Mouse (Mus musculus) limb, embryonic 13.5 days (tissue): Measurements from ENCODE around the gene T. TPM values are rescaled to one million over a fixed set of nuclear protein-coding genes. Genes with fewer than 3 reads are reported as not detected.

ENCODE experiments used
- ATAC-seq: fragments of 200-750 bp; cut with Nextera tagmentation; 2 replicates; pipeline ENCODE4 v1.8.0; 2017; ENCODE audit warnings: low read depth, moderate number of reproducible peaks, moderate TSS enrichment; ENCODE audit not compliant: low FRiP score
- H3K27ac ChIP-seq: fragments of 300-500 bp; sonication (generic); 2 replicates; pipeline ENCODE4 v1.5.1; 2015; ENCODE audit warnings: inconsistent platforms, mild to moderate bottlenecking, moderate library complexity
- H3K27me3 ChIP-seq: fragments of 300-500 bp; sonication (generic); 2 replicates; pipeline ENCODE4 v1.6.1; 2015; ENCODE audit warnings: mild to moderate bottlenecking, inconsistent platforms
- H3K36me3 ChIP-seq: fragments of 300-500 bp; sonication (generic); 2 replicates; pipeline ENCODE4 v1.6.1; 2015; ENCODE audit warnings: inconsistent platforms, mild to moderate bottlenecking, moderate library complexity
- H3K4me1 ChIP-seq: fragments of 300-500 bp; sonication (generic); 2 replicates; pipeline ENCODE4 v1.6.1; 2015; ENCODE audit warnings: inconsistent platforms
- H3K4me2 ChIP-seq: fragments of 300-500 bp; sonication (generic); replicated peaks from 2 replicates; pipeline ENCODE4 v1.6.1; 2015; ENCODE audit warnings: inconsistent platforms, mild to moderate bottlenecking, moderate library complexity
- H3K4me3 ChIP-seq: fragments of 300-500 bp; sonication (generic); 2 replicates; pipeline ENCODE4 v1.5.1; 2015; ENCODE audit warnings: moderate library complexity, mild to moderate bottlenecking, inconsistent platforms
- H3K9ac ChIP-seq: fragments of 300-500 bp; sonication (generic); 2 replicates; pipeline ENCODE4 v1.6.1; 2015; ENCODE audit warnings: mild to moderate bottlenecking, inconsistent platforms
- H3K9me3 ChIP-seq: fragments of 300-500 bp; sonication (generic); 2 replicates; pipeline ENCODE4 v1.6.1; 2016; ENCODE audit warnings: inconsistent platforms
- WGBS: fragments of 180-500 bp; shearing (Covaris S2); methylation state at CpG from one replicate; pipeline ENCODE4 v1.1.7; 2015; 5-methylcytosine and 5-hydroxymethylcytosine counted together
- polyA plus RNA-seq: library from polyadenylated mRNA; unstranded; fragments of >200 nt; fragmentation: Nextera tagmentation; extraction: Ambion mirVana; gene quantifications from 2 replicates; pipeline ENCODE4 v1.2.1, GENCODE M21; 2015

The T gene
- polyA plus RNA-seq, 1 experiment from 2014 or later = 0.61 TPM

- H3K4me1 ChIP-seq = peaks cover 24% of the 10 kb centered on the region
- no peaks in the 10 kb centered on the region for H3K9me3 ChIP-seq
- H3K4me2 ChIP-seq = no peak overlapping the region
- 34% methylated on average over 7 of the region's 7 CpGs for WGBS
- H3K27ac ChIP-seq = no peak overlapping the region
- no peak overlapping the region for H3K4me3 ChIP-seq
- H3K36me3 ChIP-seq = no peaks in the 10 kb centered on the region
- no peak overlapping the region for H3K9ac ChIP-seq
- no peak for ATAC-seq
- peaks cover 97% of the 10 kb centered on the region for H3K27me3 ChIP-seq
These were observed 2.0 kb downstream of the T start for GRCm38 (mm10) chr17:8436184-8436583.

GRCm38 (mm10) chr17:8444062-8444461 is 9.8 kb downstream of the T start:
- WGBS = 57% methylated on average over 3 of the region's 3 CpGs
- H3K4me3 ChIP-seq = no peak overlapping the region
- H3K36me3 ChIP-seq = no peaks in the 10 kb centered on the region
- no peaks in the 10 kb centered on the region for H3K9me3 ChIP-seq
- no peak overlapping the region for H3K9ac ChIP-seq
- H3K4me1 ChIP-seq = 0 out of 2 replicates have a peak, but pooled peaks cover 3% of the 10 kb centered on the region
- no peak overlapping the region for H3K4me2 ChIP-seq
- H3K27me3 ChIP-seq = peaks cover 20% of the 10 kb centered on the region
- no peak overlapping the region for H3K27ac ChIP-seq
- ATAC-seq = no peak

DNA sequence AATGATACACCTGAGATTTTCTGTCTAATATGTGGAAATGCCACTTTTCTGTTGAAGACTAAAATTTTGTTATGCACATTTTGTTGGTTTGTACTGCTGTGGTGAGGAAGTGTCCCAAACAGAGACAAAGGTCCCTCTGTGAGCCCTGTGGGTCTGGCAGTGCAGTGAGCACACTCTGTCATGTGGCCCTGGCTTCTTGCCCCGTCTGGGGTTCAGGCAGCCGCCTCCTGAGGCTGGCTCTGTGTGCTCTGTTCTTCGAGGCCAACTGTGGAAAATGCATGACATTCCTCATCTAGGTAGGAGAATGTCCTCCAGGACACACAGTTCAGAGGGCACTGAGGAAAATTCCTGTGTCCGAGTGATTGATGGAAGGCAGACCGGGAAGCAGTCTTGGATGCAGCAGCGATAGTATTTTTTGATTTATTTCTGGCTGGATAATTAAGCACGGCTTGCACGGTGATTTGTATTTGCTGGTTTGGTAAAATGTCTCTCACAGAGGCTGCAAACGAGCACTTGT is 13.5 kb downstream of the T start:
- no peak overlapping the region for H3K9ac ChIP-seq
- H3K27me3 ChIP-seq = no peaks in the 10 kb centered on the region; the same call in 1 of the 2 replicates
- H3K4me2 ChIP-seq = no peak overlapping the region
- H3K4me1 ChIP-seq = 0 out of 2 replicates have a peak, but pooled peaks cover 3% of the 10 kb centered on the region
- no peak for ATAC-seq
- H3K9me3 ChIP-seq = no peaks in the 10 kb centered on the region
- no peak overlapping the region for H3K4me3 ChIP-seq
- H3K36me3 ChIP-seq = no peaks in the 10 kb centered on the region
- H3K27ac ChIP-seq = no peak overlapping the region
- 17% methylated on average over 9 of the region's 9 CpGs for WGBS

DNA sequence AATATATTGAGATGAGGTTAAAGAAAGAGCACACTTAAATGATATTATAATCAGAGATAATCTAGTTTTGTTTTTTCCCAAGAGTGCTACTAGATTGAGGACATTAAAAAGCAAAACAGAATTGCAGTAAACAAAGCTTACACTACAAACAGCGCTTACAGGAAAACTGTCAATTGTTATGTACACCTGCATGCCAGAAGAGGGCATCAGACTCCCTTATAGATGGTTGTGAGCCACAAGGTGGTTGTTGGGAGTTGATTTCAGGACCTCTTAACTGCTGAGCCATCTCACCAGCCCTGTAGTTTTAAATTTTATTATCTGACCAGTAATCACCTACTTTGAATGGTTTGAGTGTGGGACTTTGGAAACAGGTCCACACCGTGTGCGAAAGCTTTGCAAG is 14.1 kb downstream of the T start:
- whole genome bisulfite sequencing = 73% methylated on average over 3 of the region's 3 CpGs
- Histone ChIP-seq H3K4me3 (no peak overlapping the region), H3K36me3 (no peaks in the 10 kb centered on the region), H3K4me1 (0 out of 2 replicates have a peak, but pooled peaks cover 3% of the 10 kb centered on the region), H3K27ac (no peak overlapping the region), H3K9me3 (no peaks in the 10 kb centered on the region), H3K27me3 (no peaks in the 10 kb centered on the region; the same call in 1 of the 2 replicates), H3K9ac (no peak overlapping the region), H3K4me2 (no peak overlapping the region)
- no peak for ATAC-seq

GRCm38 (mm10) chr17:8455196-8455595 is 21.0 kb downstream of the T start:
- Histone ChIP-seq H3K9me3 (no peaks in the 10 kb centered on the region), H3K4me2 (no peak overlapping the region), H3K36me3 (no peaks in the 10 kb centered on the region), H3K27ac (no peak overlapping the region), H3K27me3 (peaks cover 7% of the 10 kb centered on the region; the same call in 1 of the 2 replicates), H3K4me3 (no peak overlapping the region), H3K9ac (no peak overlapping the region), H3K4me1 (no peaks in the 10 kb centered on the region)
- no peak for ATAC-seq
- 55% methylated on average over 6 of the region's 6 CpGs for WGBS

GRCm38 (mm10) chr17:8455601-8456000 is 21.4 kb downstream of the T start:
- Histone ChIP-seq H3K9ac (no peak overlapping the region), H3K36me3 (no peaks in the 10 kb centered on the region), H3K4me1 (no peaks in the 10 kb centered on the region), H3K9me3 (no peaks in the 10 kb centered on the region), H3K27me3 (peaks cover 12% of the 10 kb centered on the region; the same call in 1 of the 2 replicates), H3K27ac (no peak overlapping the region), H3K4me2 (no peak overlapping the region), H3K4me3 (no peak overlapping the region)
- no peak for ATAC-seq
- 60% methylated on average over 7 of the region's 7 CpGs for WGBS

DNA sequence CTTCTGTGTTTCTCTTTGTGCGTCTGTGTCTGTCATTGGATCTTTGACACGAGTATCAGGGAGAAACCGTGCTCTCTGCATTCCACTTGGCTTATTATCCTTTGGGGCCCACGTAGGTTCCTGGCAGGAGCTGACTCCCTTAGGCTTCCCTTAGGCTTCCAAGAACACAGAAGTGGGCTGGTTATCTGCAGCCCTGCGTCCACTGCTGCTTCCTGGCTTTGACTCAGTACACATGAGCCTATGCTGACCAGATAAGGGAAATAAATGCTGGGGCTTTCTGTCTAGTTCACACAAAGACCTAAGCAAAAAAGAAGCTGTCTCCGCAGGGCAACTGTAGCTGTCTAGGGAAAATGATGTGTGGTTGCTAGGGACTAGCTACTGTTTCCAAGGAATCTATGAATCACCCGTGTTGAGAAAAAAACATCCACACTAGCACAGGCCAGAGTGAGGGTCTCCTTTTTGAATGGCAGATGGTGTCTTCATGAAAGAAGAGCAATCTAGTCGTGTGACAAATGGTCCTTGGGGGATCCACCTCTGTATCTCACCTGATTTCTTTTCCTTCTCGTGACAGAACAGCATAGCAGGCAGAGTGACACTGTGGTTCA is 22.7 kb downstream of the T start:
- Histone ChIP-seq H3K4me2 (no peak overlapping the region), H3K27me3 (peaks cover 12% of the 10 kb centered on the region; the same call in 1 of the 2 replicates), H3K36me3 (no peaks in the 10 kb centered on the region), H3K4me3 (no peak overlapping the region), H3K27ac (no peak overlapping the region), H3K9me3 (no peaks in the 10 kb centered on the region), H3K4me1 (no peaks in the 10 kb centered on the region), H3K9ac (no peak overlapping the region)
- no peak for ATAC-seq
- WGBS = 61% methylated on average over 9 of the region's 9 CpGs

DNA sequence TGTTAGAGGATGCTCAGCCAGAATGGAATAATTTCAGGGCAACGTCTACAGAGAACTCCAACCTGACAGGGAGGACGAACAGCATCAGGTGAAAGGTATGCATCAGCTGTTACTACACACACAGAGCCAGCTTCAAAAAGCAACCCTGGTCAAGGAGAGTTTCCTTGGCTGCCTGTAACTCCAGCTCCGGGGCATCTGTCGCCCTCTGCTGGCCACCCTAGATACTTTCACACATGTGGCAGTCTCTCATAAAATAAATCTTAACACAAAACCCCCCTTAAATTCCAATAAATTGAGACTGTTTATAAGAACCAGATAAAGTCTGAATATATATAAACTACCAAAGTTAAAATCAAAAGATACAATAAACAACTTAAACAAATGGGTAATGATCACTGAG is 27.3 kb downstream of the T start:
- Histone ChIP-seq H3K36me3 (no peaks in the 10 kb centered on the region), H3K4me1 (no peaks in the 10 kb centered on the region), H3K4me2 (no peak overlapping the region), H3K27ac (no peak overlapping the region), H3K4me3 (no peak overlapping the region), H3K9ac (no peak overlapping the region), H3K27me3 (peaks cover 30% of the 10 kb centered on the region), H3K9me3 (no peaks in the 10 kb centered on the region)
- ATAC-seq = no peak
- 5% methylated on average over 4 of the region's 4 CpGs for WGBS

GRCm38 (mm10) chr17:8463482-8464128 is 29.4 kb downstream of the T start:
- Histone ChIP-seq H3K4me2 (no peak overlapping the region), H3K4me1 (no peaks in the 10 kb centered on the region), H3K4me3 (no peak overlapping the region), H3K9ac (no peak overlapping the region), H3K27ac (no peak overlapping the region), H3K36me3 (no peaks in the 10 kb centered on the region), H3K9me3 (no peaks in the 10 kb centered on the region), H3K27me3 (peaks cover 47% of the 10 kb centered on the region)
- 23% methylated on average over 9 of the region's 9 CpGs for WGBS
- no peak for ATAC-seq

- H3K27ac ChIP-seq = no peak overlapping the region
- ATAC-seq = no peak
- H3K9me3 ChIP-seq = no peaks in the 10 kb centered on the region
- no peak overlapping the region for H3K9ac ChIP-seq
- no peaks in the 10 kb centered on the region for H3K4me1 ChIP-seq
- H3K4me2 ChIP-seq = no peak overlapping the region
- H3K36me3 ChIP-seq = no peaks in the 10 kb centered on the region
- 83% methylated on average over 3 of the region's 3 CpGs for WGBS
- peaks cover 64% of the 10 kb centered on the region for H3K27me3 ChIP-seq
- H3K4me3 ChIP-seq = no peak overlapping the region
These were observed 33.5 kb downstream of the T start for GRCm38 (mm10) chr17:8467771-8468170.

GRCm38 (mm10) chr17:8468716-8469344 is 34.6 kb downstream of the T start:
- no peak overlapping the region for H3K4me2 ChIP-seq
- H3K36me3 ChIP-seq = no peaks in the 10 kb centered on the region
- no peak overlapping the region for H3K4me3 ChIP-seq
- no peaks in the 10 kb centered on the region for H3K9me3 ChIP-seq
- peak; percentile 28; the same call in 1 of the 2 replicates for ATAC-seq
- no peak overlapping the region for H3K9ac ChIP-seq
- peaks cover 72% of the 10 kb centered on the region for H3K27me3 ChIP-seq
- no peaks in the 10 kb centered on the region for H3K4me1 ChIP-seq
- WGBS = 14% methylated on average over 19 of the region's 19 CpGs
- no peak overlapping the region for H3K27ac ChIP-seq

DNA sequence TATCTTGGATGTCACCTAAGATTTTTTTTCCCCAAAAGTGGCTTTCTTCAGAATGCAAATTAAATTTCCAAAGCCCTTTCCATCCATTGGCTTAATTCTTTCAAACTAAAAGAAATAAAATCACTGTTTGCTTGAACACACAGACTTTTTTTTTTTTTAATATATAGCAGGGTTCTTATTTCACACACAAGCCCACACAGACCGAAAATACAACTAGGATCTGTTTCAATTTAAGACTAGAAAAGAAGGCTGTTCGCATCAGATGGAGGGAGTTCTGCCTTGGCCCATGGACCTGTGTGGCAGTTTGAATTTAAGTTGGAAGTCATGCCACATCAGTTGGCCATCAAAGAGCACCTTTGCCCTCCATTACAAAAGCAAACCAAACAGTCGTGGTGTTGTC is 44.3 kb downstream of the T start:
- no peak for ATAC-seq
- Histone ChIP-seq H3K27me3 (peaks cover 15% of the 10 kb centered on the region), H3K4me2 (no peak overlapping the region), H3K4me1 (peaks cover 29% of the 10 kb centered on the region), H3K4me3 (no peak overlapping the region), H3K36me3 (no peaks in the 10 kb centered on the region), H3K9me3 (no peaks in the 10 kb centered on the region), H3K9ac (no peak overlapping the region), H3K27ac (no peak overlapping the region)
- WGBS = 58% methylated on average over 3 of the region's 3 CpGs
